Mouse (Mus musculus) E14TG2a.4 (cell line): ENCODE results near the gene Nsun4.

Source experiments
- CTCF ChIP-seq: conservative IDR thresholded peaks from 2 replicates; pipeline ENCODE4 v1.5.1; 2014; ENCODE audit warnings: low read length
- NANOG ChIP-seq: IDR thresholded peaks from 2 replicates; pipeline ENCODE4 v1.6.1; 2014; ENCODE audit warnings: borderline replicate concordance, low read length, mixed read lengths

GRCm38 (mm10) chr4:116077240-116078095, 23.8 kb upstream of the Nsun4 start:
- no peak for TF ChIP-seq CTCF
- TF ChIP-seq NANOG: no peak
